21 mouse cellular contexts compared by ENCODE assay signal in the genomic region with DNA sequence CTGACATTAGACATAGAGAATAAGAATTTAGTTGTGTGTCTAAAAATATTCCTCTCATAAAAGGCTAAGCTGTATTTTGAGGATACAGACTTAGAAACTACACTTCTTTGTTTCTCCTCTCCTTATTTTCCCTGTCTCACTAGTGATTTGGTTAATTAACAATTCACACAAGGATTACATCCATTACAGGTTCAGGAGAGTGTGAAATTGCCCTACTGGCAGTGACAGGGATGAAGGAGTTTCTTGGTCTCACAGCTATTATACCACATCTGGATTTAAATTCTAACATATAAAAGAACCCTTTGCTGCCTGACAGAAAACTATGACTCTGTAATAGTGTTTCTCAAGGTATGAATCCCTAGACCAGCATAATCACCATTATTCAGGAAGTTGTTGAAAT.
"Had no signal": no experiment of that assay in that cellular context is flagged by ENCODE, and none has a peak within 500 bp of the region (broad histone marks: within the 10 kb centered on the region; RNA-seq: fewer than 3 reads in every experiment).

No protein-coding gene starts in this region.

- H3K36me3 ChIP-seq: liver, embryonic 13.5 days; liver, embryonic 15.5 days; lung, embryonic 15.5 days; midbrain, embryonic 12.5 days; neural tube, embryonic 13.5 days had no signal

- ATAC-seq: liver, postnatal 0 days; lung, postnatal 0 days; midbrain, embryonic 16.5 days had no signal

- H3K9ac ChIP-seq: liver, embryonic 13.5 days; liver, embryonic 15.5 days; liver, postnatal 0 days; lung, embryonic 15.5 days; midbrain, embryonic 12.5 days; neural tube, embryonic 13.5 days had no signal

- H3K4me2 ChIP-seq: liver, embryonic 11.5 days; liver, embryonic 13.5 days; liver, embryonic 15.5 days; lung, embryonic 15.5 days; midbrain, embryonic 12.5 days; neural tube, embryonic 13.5 days had no signal

- DNase-seq: liver, embryonic 13.5 days; liver, postnatal 0 days; lung, adult 2 months; lung, postnatal 14 days; lung, postnatal 36 days; right cerebral cortex, adult 18-20 months; right cerebral cortex, postnatal 25 days; right cerebral cortex, postnatal 4 days; spleen, adult 18-20 months; thymus, adult 18-20 months; thymus, postnatal 14 days; thymus, postnatal 36 days had no signal

- H3K27me3 ChIP-seq: liver, embryonic 13.5 days; liver, embryonic 15.5 days; lung, embryonic 15.5 days; megakaryocyte, embryonic 14.5 days; midbrain, embryonic 12.5 days; neural tube, embryonic 13.5 days had no signal

- H3K9me3 ChIP-seq: liver, embryonic 13.5 days; liver, embryonic 15.5 days; lung, embryonic 15.5 days; megakaryocyte, embryonic 14.5 days; midbrain, embryonic 12.5 days; neural tube, embryonic 13.5 days had no signal

- H3K27ac ChIP-seq: liver, embryonic 13.5 days; liver, embryonic 15.5 days; lung, embryonic 15.5 days; macrophage; midbrain, embryonic 12.5 days; neural tube, embryonic 13.5 days had no signal

- H3K4me1 ChIP-seq: liver, embryonic 13.5 days; liver, embryonic 15.5 days; lung, embryonic 15.5 days; megakaryocyte, embryonic 14.5 days; midbrain, embryonic 12.5 days; neural tube, embryonic 13.5 days had no signal

- H3K4me3 ChIP-seq: liver, embryonic 13.5 days; liver, embryonic 15.5 days; lung, embryonic 15.5 days; megakaryocyte, embryonic 14.5 days; midbrain, embryonic 12.5 days; neural tube, embryonic 13.5 days had no signal
